Mouse (Mus musculus) embryo, embryonic 10.5 days (tissue): ENCODE data around the gene Apcs.

ENCODE experiments used
- DNase-seq: peaks from one replicate; pipeline ENCODE4 v3.0.0-alpha.2; 2015; ENCODE audit warnings: low spot score

The Apcs gene

DNA sequence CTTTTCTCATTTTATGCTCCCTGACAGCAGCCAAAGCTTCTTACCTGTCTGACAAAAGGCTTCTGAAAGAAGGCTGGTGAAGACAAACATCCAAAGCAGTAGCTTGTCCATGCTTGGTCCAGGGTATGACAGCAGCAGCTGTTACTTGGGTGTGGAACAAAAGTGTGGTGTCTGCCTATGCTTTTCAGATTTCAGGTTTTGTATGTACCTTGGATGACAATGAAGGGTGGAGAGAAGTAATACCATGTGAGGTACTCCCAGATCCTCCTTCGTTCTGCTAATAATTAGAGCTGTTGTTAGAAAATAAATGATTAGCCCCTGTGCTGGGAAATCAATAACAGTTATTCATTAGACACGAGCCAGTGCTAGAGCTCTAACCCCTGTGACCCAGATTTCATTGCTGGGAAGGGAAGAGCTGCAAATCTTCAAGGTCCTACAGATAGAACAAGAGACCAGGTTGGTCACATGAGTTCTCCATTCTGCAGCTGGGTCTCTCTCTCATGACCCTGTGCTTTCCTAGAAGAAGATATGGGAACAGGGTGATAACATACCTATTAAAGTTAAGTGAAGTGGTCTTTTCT lies at the start of gene Apcs:
Apcs (minus strand) TSS at position 265 of the 581 bp plus-strand sequence.
- no peak for DNase-seq

GRCm38 (mm10) chr1:172932197-172932596 lies 37.4 kb upstream of the Apcs start:
- no peak for DNase-seq

GRCm38 (mm10) chr1:172918450-172918849 lies 23.6 kb upstream of the Apcs start:
- DNase-seq: no peak

- no peak for DNase-seq
Measured at GRCm38 (mm10) chr1:172917115-172917514, 22.3 kb upstream of the Apcs start.

DNA sequence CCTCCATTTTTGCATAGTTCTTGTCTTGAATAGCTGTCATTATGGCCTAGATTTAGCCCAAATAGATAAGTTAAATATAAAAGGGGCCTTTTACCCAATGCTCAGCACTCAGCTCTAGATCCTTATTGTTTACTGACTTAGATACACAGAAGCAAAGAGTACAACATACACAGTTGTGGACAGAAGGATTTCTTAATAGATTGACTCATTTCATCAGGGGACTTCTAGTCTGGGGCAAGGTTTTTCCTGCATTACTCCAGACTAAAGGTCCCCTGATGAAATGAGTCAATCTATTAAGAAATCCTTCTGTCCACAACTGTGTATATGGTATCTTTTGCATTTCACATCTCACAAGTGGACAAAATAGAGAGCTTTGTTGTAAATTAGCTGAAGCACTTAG lies 8.5 kb upstream of the Apcs start:
- no peak for DNase-seq

DNA sequence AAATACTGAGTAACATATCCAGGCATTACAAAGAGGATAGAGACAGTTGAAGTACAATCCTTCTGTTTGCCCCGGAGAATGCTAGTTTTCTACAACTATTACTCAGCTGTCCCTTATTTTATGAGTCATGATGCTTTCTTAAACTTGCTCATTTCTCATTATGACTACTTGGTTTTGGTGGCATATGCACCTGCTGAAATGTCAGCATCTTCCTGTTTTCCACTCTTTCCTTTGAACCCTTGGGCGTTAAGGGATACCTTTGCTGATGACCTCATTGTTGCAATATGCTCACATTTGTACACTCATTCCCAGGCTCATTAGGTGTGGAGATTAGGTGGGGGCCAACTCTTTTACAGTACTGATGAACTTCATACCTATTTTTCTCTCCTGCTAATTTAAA lies 594 bp upstream of the Apcs start:
- DNase-seq: no peak

DNA sequence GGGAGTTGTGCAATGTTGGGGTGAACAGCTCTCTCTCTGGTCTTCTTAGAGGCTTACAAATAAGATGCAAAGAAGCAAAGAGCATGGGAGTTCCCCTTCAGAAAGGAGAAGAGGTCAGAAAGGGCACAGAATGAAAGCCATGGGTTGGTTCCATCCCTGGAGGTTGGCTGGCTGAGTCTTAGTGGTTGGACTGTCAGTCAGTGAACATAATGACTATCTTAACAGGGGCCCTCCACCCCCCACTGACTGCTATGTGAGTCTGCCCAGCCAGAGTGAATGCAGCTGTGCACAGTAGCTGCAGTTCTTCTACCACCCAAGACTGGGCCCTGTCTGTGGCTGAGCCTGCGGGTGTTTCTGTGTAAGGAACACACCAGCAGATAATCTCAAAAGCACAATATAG lies 18.2 kb downstream of the Apcs start:
- DNase-seq: no peak

- DNase-seq: no peak
Measured at GRCm38 (mm10) chr1:172875265-172875664, 19.6 kb downstream of the Apcs start.

- DNase-seq: no peak
Measured at GRCm38 (mm10) chr1:172848171-172848570, 46.7 kb downstream of the Apcs start.

GRCm38 (mm10) chr1:172847044-172847761 lies 47.6 kb downstream of the Apcs start:
- DNase-seq: peak; percentile 7
